Mouse (Mus musculus) C2C12 (cell line): Measurements from ENCODE around the gene Mgam. TPM values are rescaled to one million over a fixed set of nuclear protein-coding genes. Genes with fewer than 3 reads are reported as not detected.

Experiments
- H3K27me3 ChIP-seq: one replicate; pipeline ENCODE4 v1.6.1; 2011; ENCODE audit not compliant: control insufficient read depth, insufficient read depth, insufficient read length
- H3K36me3 ChIP-seq: one replicate; pipeline ENCODE4 v1.6.1; 2011; ENCODE audit not compliant: control insufficient read depth, insufficient read depth
- H3K4me3 ChIP-seq: one replicate; pipeline ENCODE4 v1.5.1; 2011; ENCODE audit warnings: mild to moderate bottlenecking, control low read depth; ENCODE audit not compliant: poor library complexity, insufficient read depth, severe bottlenecking
- H3K79me2 ChIP-seq: one replicate; pipeline ENCODE4 v1.6.1; 2011; ENCODE audit not compliant: control insufficient read depth, insufficient read depth
- H3K79me3 ChIP-seq: one replicate; pipeline ENCODE4 v1.6.1; 2011; ENCODE audit warnings: low read depth, control low read depth
- H3ac ChIP-seq: one replicate; pipeline ENCODE3; 2011; ENCODE audit warnings: low read depth; ENCODE audit not compliant: control insufficient read depth, insufficient read length
- CEBPB ChIP-seq: IDR thresholded peaks from one replicate; pipeline ENCODE4 v1.6.1; 2011; ENCODE audit warnings: low read depth, mild to moderate bottlenecking, control low read depth, moderate library complexity
- CTCF ChIP-seq: IDR thresholded peaks from one replicate; pipeline ENCODE4 v1.5.1; 2011; ENCODE audit not compliant: control insufficient read depth, insufficient read depth, insufficient read length
- FOSL1 ChIP-seq: IDR thresholded peaks from one replicate; pipeline ENCODE4 v1.8.0; 2011; ENCODE audit warnings: mild to moderate bottlenecking, low read length; ENCODE audit not compliant: poor library complexity, insufficient read depth, severe bottlenecking
- MAX ChIP-seq: IDR thresholded peaks from one replicate; pipeline ENCODE4 v1.6.1; 2011; ENCODE audit warnings: mild to moderate bottlenecking, control low read depth
- MYOD1 ChIP-seq: IDR thresholded peaks from one replicate; pipeline ENCODE4 v1.6.1; 2011; ENCODE audit warnings: low read depth; ENCODE audit not compliant: control insufficient read depth, insufficient read length
- MYOG ChIP-seq: IDR thresholded peaks from one replicate; pipeline ENCODE4 v1.6.1; 2011; ENCODE audit not compliant: control insufficient read depth, insufficient read length; ENCODE audit errors: extremely low read depth
- USF1 ChIP-seq: IDR thresholded peaks from one replicate; pipeline ENCODE4 v1.6.1; 2011; ENCODE audit warnings: low read depth, mild to moderate bottlenecking, control low read depth, moderate library complexity
- polyA plus RNA-seq: library from polyadenylated mRNA; unstranded; fragments of >200 nt; fragmentation: generic; extraction: Trizol; gene quantifications from one replicate; pipeline ENCODE4 v1.2.1, GENCODE M21; 2012; ENCODE audit warnings: missing spikeins

The Mgam gene
- polyA plus RNA-seq, 1 experiment = 0.54 TPM

- no peaks in the 10 kb centered on the region for H3K27me3 ChIP-seq
Measured at GRCm38 (mm10) chr6:40635559-40635958, 6.9 kb downstream of the Mgam start.

DNA sequence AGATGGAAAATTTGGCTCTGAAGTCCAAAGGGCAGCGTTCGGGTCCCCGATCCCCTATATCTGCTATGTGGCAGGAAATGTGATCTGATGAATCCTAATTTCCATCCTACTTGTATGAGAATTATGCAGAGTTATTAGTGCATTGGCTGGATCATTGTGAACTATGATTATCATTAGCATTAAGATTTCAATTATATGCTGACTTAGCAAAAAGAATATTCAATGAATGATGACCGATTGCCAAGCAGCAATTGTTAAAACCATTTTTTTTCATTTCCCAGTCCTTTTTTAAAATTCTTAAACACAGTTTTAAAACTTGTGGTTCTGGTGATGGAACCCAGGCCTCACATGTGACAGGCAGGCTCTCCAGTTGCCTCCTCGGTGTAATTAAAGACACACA lies 9.1 kb downstream of the Mgam start:
- Histone ChIP-seq H3ac (no peak overlapping the region), H3K79me3 (no peaks in the 10 kb centered on the region), H3K79me2 (no peaks in the 10 kb centered on the region), H3K27me3 (no peaks in the 10 kb centered on the region), H3K36me3 (no peaks in the 10 kb centered on the region), H3K4me3 (no peak overlapping the region)
- TF ChIP-seq MAX (no peak), CTCF (no peak), MYOD1 (no peak), USF1 (no peak)

More at GRCm38 (mm10) chr6:40635559-40635958, 6.9 kb downstream of the Mgam start:
- TF ChIP-seq MYOD1 = no peak
- Histone ChIP-seq H3K79me2 (no peaks in the 10 kb centered on the region), H3K4me3 (no peak overlapping the region), H3K36me3 (no peaks in the 10 kb centered on the region), H3K79me3 (no peaks in the 10 kb centered on the region), H3ac (no peak overlapping the region)

DNA sequence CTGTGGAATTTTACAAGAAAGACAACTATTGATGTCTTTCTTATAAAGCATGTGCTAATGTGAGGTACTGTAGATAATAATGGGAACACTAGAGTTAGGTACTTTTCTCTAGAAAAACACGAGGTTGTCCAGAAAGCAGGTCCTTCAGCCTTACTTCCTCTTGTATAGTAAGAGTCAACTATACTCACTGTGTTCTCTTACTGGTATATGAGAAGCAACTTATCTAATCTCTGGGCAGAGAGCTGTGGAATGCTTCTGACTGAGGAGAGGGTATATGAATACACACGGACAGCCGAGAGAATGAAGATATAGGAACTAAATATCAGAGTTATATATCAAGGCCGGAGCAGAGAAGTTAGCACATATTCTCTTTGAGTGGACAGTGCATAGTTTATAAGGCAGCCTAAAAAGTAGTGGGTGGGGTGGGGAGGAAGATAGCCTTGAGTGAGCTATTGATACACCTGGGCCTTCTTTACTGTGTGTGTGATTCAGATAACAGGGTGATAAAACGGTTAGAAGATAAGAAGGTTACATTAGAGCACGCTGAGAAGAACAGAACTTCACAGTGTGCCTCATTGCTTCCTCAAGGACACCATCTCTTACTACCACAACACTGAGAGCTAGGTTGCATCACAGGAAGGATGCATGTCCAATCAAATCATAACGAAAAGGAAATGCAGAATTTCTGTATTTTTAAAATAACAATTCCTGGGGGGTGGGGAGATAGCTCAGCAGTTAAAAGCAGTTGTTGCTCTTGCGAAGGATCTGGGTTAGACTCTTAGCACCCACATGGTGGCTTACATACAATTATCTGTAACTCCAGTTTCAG lies 12.3 kb downstream of the Mgam start:
- H3K27me3 ChIP-seq = no peaks in the 10 kb centered on the region
- H3K79me3 ChIP-seq = no peaks in the 10 kb centered on the region
- H3ac ChIP-seq = no peak overlapping the region
- no peak for TF ChIP-seq MAX
- TF ChIP-seq FOSL1 = no peak
- TF ChIP-seq CEBPB = no peak
- no peak for TF ChIP-seq MYOG
- no peak for TF ChIP-seq CTCF
- TF ChIP-seq USF1 = no peak
- no peak for TF ChIP-seq MYOD1
- H3K4me3 ChIP-seq = no peak overlapping the region
- no peaks in the 10 kb centered on the region for H3K79me2 ChIP-seq
- H3K36me3 ChIP-seq = no peaks in the 10 kb centered on the region

DNA sequence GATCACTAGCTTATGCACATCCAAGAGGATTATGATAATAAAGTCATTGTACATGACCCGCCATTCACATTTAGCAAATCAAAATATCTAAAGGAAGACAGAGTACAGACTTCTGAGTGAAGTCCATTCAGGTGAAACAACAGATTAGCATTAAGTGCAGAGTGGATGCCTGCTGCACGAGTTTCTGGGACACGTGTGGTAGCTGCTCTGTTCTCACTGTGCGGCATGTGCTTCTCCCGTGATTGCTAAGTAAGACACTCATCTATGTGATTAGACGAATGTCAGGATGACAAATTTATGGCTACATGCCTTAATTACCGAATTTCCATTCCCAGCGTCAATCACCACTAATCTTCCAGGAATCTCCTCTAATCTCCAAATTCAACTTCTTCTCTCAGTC lies 17.1 kb downstream of the Mgam start:
- no peaks in the 10 kb centered on the region for H3K27me3 ChIP-seq
- H3K79me2 ChIP-seq = no peaks in the 10 kb centered on the region
- no peak for TF ChIP-seq USF1
- H3K36me3 ChIP-seq = no peaks in the 10 kb centered on the region
- no peak overlapping the region for H3ac ChIP-seq
- no peaks in the 10 kb centered on the region for H3K79me3 ChIP-seq
- H3K4me3 ChIP-seq = no peak overlapping the region

GRCm38 (mm10) chr6:40650953-40651352 lies 22.3 kb downstream of the Mgam start:
- Histone ChIP-seq H3K36me3 (no peaks in the 10 kb centered on the region), H3K79me2 (no peaks in the 10 kb centered on the region), H3K4me3 (no peak overlapping the region), H3K27me3 (no peaks in the 10 kb centered on the region), H3ac (no peak overlapping the region), H3K79me3 (no peaks in the 10 kb centered on the region)
- TF ChIP-seq MYOG = no peak

GRCm38 (mm10) chr6:40660930-40661329 lies 32.3 kb downstream of the Mgam start:
- H3K36me3 ChIP-seq = no peaks in the 10 kb centered on the region
- H3ac ChIP-seq = no peak overlapping the region
- no peak overlapping the region for H3K4me3 ChIP-seq

More at GRCm38 (mm10) chr6:40660930-40661329, 32.3 kb downstream of the Mgam start:
- Histone ChIP-seq H3K27me3 (no peaks in the 10 kb centered on the region), H3K79me3 (no peaks in the 10 kb centered on the region), H3K79me2 (no peaks in the 10 kb centered on the region)
- TF ChIP-seq FOSL1 = no peak
- TF ChIP-seq MYOG = no peak
- no peak for TF ChIP-seq USF1
- no peak for TF ChIP-seq CEBPB
- TF ChIP-seq MAX = no peak
- TF ChIP-seq MYOD1 = no peak
- no peak for TF ChIP-seq CTCF
